Mouse (Mus musculus) heart, embryonic 16.5 days (tissue): ENCODE data around the gene Hif1an. TPM values are rescaled to one million over a fixed set of nuclear protein-coding genes. Genes with fewer than 3 reads are reported as not detected.

Experiments used
- ATAC-seq: fragments of 200-750 bp; cut with Nextera tagmentation; replicated peaks from 2 replicates; pipeline ENCODE4 v1.8.0; 2017; ENCODE audit warnings: moderate number of reproducible peaks; ENCODE audit not compliant: insufficient read depth, low FRiP score; ENCODE audit errors: extremely low read depth
- H3K27ac ChIP-seq: fragments of 300-500 bp; sonication (generic); 2 replicates; pipeline ENCODE4 v1.5.1; 2014; ENCODE audit warnings: mild to moderate bottlenecking, low read length, control low read depth, moderate library complexity
- H3K27me3 ChIP-seq: fragments of 300-500 bp; sonication (generic); 2 replicates; pipeline ENCODE4 v1.6.1; 2014; ENCODE audit warnings: low read length, mixed read lengths; ENCODE audit not compliant: control insufficient read depth, insufficient read depth
- H3K36me3 ChIP-seq: fragments of 300-500 bp; sonication (generic); 2 replicates; pipeline ENCODE4 v1.6.1; 2014; ENCODE audit not compliant: control insufficient read depth, insufficient read depth
- H3K4me1 ChIP-seq: fragments of 300-500 bp; sonication (generic); 2 replicates; pipeline ENCODE4 v1.6.1; 2014; ENCODE audit warnings: low read length, mixed read lengths; ENCODE audit not compliant: control insufficient read depth, insufficient read depth
- H3K4me2 ChIP-seq: fragments of 300-500 bp; sonication (generic); 2 replicates; pipeline ENCODE4 v1.6.1; 2014; ENCODE audit warnings: low read depth, mild to moderate bottlenecking, control low read depth, low read length
- H3K4me3 ChIP-seq: fragments of 300-500 bp; sonication (generic); 2 replicates; pipeline ENCODE4 v1.5.1; 2014; ENCODE audit warnings: mild to moderate bottlenecking, control low read depth, low read length
- H3K9ac ChIP-seq: fragments of 300-500 bp; sonication (generic); 2 replicates; pipeline ENCODE4 v1.6.1; 2014; ENCODE audit warnings: low read length, control low read depth
- H3K9me3 ChIP-seq: fragments of 300-500 bp; sonication (generic); replicated peaks from 2 replicates; pipeline ENCODE4 v1.6.1; 2016; ENCODE audit warnings: low read length; ENCODE audit not compliant: control insufficient read depth
- WGBS: fragments of 180-500 bp; shearing (Covaris S2); extraction: QIAGEN DNeasy Blood & Tissue Kit; methylation state at CpG from one replicate; pipeline ENCODE4 v1.1.7; 2014; 5-methylcytosine and 5-hydroxymethylcytosine counted together
- polyA plus RNA-seq: library from polyadenylated mRNA; unstranded; fragments of >200 nt; fragmentation: Nextera tagmentation; extraction: Ambion mirVana; gene quantifications from 2 replicates; pipeline ENCODE4 v1.2.1, GENCODE M21; 2015

Hif1an gene
- polyA plus RNA-seq, 1 experiment from 2014 or later: 22.2 TPM

GRCm38 (mm10) chr19:44554490-44554860, 8.2 kb upstream of the Hif1an start:
- peaks cover 14% of the 10 kb centered on the region for H3K4me1 ChIP-seq
- H3K27ac ChIP-seq: peak overlapping the region; percentile 76
- 2% methylated on average over 8 of the region's 8 CpGs for WGBS
- H3K4me2 ChIP-seq: peak overlapping the region; percentile 70
- no peaks in the 10 kb centered on the region for H3K9me3 ChIP-seq
- H3K36me3 ChIP-seq: peaks cover 38% of the 10 kb centered on the region
- H3K4me3 ChIP-seq: peak overlapping the region; percentile 65
- H3K27me3 ChIP-seq: no peaks in the 10 kb centered on the region
- H3K9ac ChIP-seq: peak overlapping the region; percentile 86
- 0 out of 2 replicates have a peak, but pooled peaks have one; percentile 4 for ATAC-seq

- H3K36me3 ChIP-seq: peaks cover 33% of the 10 kb centered on the region
- H3K4me1 ChIP-seq: peaks cover 14% of the 10 kb centered on the region
- H3K27ac ChIP-seq: peak within 1 kb of the TSS; percentile 76
- under 1% methylated on average over 50 of the region's 50 CpGs for WGBS
- H3K27me3 ChIP-seq: no peaks in the 10 kb centered on the region
- H3K9ac ChIP-seq: peak within 1 kb of the TSS; percentile 86
- H3K4me3 ChIP-seq: peak within 1 kb of the TSS; percentile 65
- H3K9me3 ChIP-seq: no peaks in the 10 kb centered on the region
- ATAC-seq: peak; percentile 89
- H3K4me2 ChIP-seq: peak within 1 kb of the TSS; percentile 70
Measured at GRCm38 (mm10) chr19:44554861-44555590, 7.6 kb upstream of the Hif1an start, which contains the start of gene Ndufb8. Ndufb8 (minus strand) TSS chr19:44555440.

- no peak overlapping the region for H3K27ac ChIP-seq
- no peak overlapping the region for H3K4me3 ChIP-seq
- no peak overlapping the region for H3K9ac ChIP-seq
- ATAC-seq: no peak
- peaks cover 14% of the 10 kb centered on the region for H3K4me1 ChIP-seq
- H3K4me2 ChIP-seq: peak overlapping the region; percentile 83; the same call in 1 of the 2 replicates
- WGBS: 92% methylated on average over 14 of the region's 14 CpGs
- peaks cover 26% of the 10 kb centered on the region for H3K36me3 ChIP-seq
- H3K27me3 ChIP-seq: no peaks in the 10 kb centered on the region
- no peaks in the 10 kb centered on the region for H3K9me3 ChIP-seq
Measured at GRCm38 (mm10) chr19:44564006-44564405, 1.4 kb downstream of the Hif1an start.

- 82% methylated on average over 3 of the region's 3 CpGs for WGBS
- Histone ChIP-seq H3K9me3 (no peaks in the 10 kb centered on the region), H3K36me3 (peaks cover 49% of the 10 kb centered on the region)
Measured at GRCm38 (mm10) chr19:44567763-44568162, 5.1 kb downstream of the Hif1an start.

GRCm38 (mm10) chr19:44576275-44576674, 13.6 kb downstream of the Hif1an start:
- no peak overlapping the region for H3K4me2 ChIP-seq
- no peak overlapping the region for H3K9ac ChIP-seq
- 68% methylated on average over 7 of the region's 7 CpGs for WGBS
- H3K4me3 ChIP-seq: no peak overlapping the region
- H3K27ac ChIP-seq: no peak overlapping the region
- H3K4me1 ChIP-seq: no peaks in the 10 kb centered on the region
- peaks cover 19% of the 10 kb centered on the region; the same call in 1 of the 2 replicates for H3K36me3 ChIP-seq
- H3K9me3 ChIP-seq: no peaks in the 10 kb centered on the region
- no peaks in the 10 kb centered on the region for H3K27me3 ChIP-seq
- ATAC-seq: no peak

More at GRCm38 (mm10) chr19:44567763-44568162, 5.1 kb downstream of the Hif1an start:
- Histone ChIP-seq H3K27me3 (no peaks in the 10 kb centered on the region), H3K4me2 (no peak overlapping the region), H3K27ac (no peak overlapping the region), H3K4me3 (no peak overlapping the region), H3K9ac (no peak overlapping the region), H3K4me1 (peaks cover 14% of the 10 kb centered on the region)
- no peak for ATAC-seq

- H3K27ac ChIP-seq: no peak overlapping the region
- H3K9ac ChIP-seq: no peak overlapping the region
- no peak overlapping the region for H3K4me3 ChIP-seq
- no peak overlapping the region for H3K4me2 ChIP-seq
- peaks cover 7% of the 10 kb centered on the region; the same call in 1 of the 2 replicates for H3K36me3 ChIP-seq
- ATAC-seq: no peak
- H3K27me3 ChIP-seq: no peaks in the 10 kb centered on the region
- H3K4me1 ChIP-seq: no peaks in the 10 kb centered on the region
- H3K9me3 ChIP-seq: no peaks in the 10 kb centered on the region
- WGBS: 75% methylated on average over 1 of the region's 1 CpGs
Measured at GRCm38 (mm10) chr19:44578038-44578437, 15.4 kb downstream of the Hif1an start.

- no peak overlapping the region for H3K9ac ChIP-seq
- H3K4me3 ChIP-seq: no peak overlapping the region
- no peak overlapping the region for H3K4me2 ChIP-seq
- H3K27me3 ChIP-seq: peaks cover 25% of the 10 kb centered on the region
- ATAC-seq: no peak
- no peaks in the 10 kb centered on the region for H3K36me3 ChIP-seq
- H3K27ac ChIP-seq: no peak overlapping the region
- 84% methylated on average over 10 of the region's 10 CpGs for WGBS
- H3K4me1 ChIP-seq: no peaks in the 10 kb centered on the region
- H3K9me3 ChIP-seq: no peaks in the 10 kb centered on the region
Measured at GRCm38 (mm10) chr19:44582103-44582502, 19.5 kb downstream of the Hif1an start.

GRCm38 (mm10) chr19:44582638-44583309, 20.1 kb downstream of the Hif1an start:
- Histone ChIP-seq H3K4me2 (no peak overlapping the region), H3K9ac (no peak overlapping the region), H3K4me3 (no peak overlapping the region), H3K4me1 (no peaks in the 10 kb centered on the region), H3K27ac (no peak overlapping the region), H3K9me3 (no peaks in the 10 kb centered on the region), H3K36me3 (no peaks in the 10 kb centered on the region), H3K27me3 (peaks cover 27% of the 10 kb centered on the region)
- WGBS: 34% methylated on average over 9 of the region's 9 CpGs
- peak; percentile 80 for ATAC-seq

GRCm38 (mm10) chr19:44588036-44588435, 25.4 kb downstream of the Hif1an start:
- no peak for ATAC-seq
- H3K27me3 ChIP-seq: peaks cover 33% of the 10 kb centered on the region
- WGBS: 28% methylated on average over 4 of the region's 4 CpGs

More at GRCm38 (mm10) chr19:44588036-44588435, 25.4 kb downstream of the Hif1an start:
- Histone ChIP-seq H3K27ac (no peak overlapping the region), H3K36me3 (no peaks in the 10 kb centered on the region), H3K4me1 (no peaks in the 10 kb centered on the region), H3K4me2 (no peak overlapping the region), H3K4me3 (no peak overlapping the region), H3K9ac (no peak overlapping the region), H3K9me3 (no peaks in the 10 kb centered on the region)
